Mouse (Mus musculus): ENCODE data around the gene Csnk2b.
A peak's percentile ranks its signal among the peaks of the same experiment; 100 is the strongest.

The Csnk2b gene

DNA sequence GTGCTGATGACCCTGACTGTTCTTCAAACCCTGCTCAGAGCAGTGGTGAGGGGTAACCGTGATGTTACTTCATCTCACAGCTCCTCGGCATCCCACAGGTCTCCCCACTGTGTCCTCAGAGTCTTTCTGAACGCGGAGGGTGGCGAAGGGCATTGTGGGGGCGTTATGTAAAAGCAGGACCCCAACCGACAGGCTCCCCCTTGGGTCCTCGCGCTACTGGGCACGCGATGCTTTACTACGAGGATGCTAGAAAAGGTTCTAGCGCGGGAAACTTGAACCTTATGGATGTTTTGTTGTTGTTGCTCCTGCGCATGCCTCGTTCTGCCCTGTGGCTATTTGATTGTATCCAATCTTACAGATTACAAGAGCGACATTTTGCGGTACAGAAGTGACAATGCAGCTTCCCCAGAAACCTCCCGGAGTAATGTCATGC, at the start of gene Csnk2b:
Gene Csnk2b (minus strand): TSS at position 183 of the 433 bp plus-strand sequence.
- peak; percentile 71 to 82 for DNase-seq (ENCODE audit: low spot score in 2 of 2)

DNA sequence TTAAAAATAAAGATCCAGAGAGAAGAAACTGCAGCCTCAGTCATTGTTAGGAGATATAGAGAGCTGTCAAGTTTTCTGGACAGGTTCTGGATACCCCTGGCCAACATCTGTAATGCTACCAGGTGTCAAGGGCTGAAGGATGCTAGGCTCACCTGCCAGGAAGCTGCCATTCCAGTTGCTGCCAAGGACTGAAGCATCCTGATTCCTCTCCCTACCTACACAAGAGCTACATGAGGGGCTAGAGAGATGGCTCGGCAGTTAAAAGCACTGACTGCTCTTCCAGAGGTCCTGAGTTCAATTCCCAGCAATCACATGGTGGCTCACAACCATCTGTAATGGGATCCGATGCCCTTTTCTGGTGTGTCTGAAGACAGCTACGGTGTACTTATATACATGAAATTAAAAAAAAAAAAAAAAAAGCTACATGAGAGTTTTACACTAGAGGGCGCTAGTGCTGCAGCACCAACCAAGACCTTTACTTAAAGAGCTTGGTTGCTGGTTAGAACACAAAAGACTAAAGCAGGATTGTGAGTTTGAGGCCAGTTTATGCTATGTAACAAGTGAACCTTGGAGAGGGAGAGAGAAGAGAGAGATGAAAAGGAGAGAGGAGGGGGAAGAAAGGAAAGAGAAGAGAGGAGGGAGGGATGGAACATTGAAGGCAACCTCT, 46.8 kb upstream of the Csnk2b start:
- DNase-seq (ENCODE audit: low spot score in 2 of 2) = no peak

DNA sequence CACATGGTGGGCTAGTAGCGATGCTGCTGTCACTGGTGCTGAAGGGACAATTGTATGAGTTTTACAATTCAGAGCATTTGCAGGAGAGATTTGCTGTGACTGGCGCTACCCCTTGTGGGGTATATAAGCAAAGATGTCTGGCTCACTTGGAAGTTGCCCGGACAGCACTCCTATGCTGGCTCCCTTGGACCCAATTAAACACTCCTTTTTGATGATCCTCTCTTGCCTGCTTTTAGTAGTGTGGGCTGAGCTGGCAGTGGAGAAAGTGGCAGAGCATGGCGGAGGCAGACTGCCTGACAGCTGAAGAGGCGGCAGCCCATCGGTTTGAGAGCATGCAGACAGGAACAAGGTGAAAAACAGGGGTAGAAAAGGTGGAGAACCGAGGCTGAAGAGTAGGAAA, 45.9 kb upstream of the Csnk2b start:
- peak in 1 of 2 experiments; percentile 56 for DNase-seq (ENCODE audit: low spot score in 2 of 2)

DNA sequence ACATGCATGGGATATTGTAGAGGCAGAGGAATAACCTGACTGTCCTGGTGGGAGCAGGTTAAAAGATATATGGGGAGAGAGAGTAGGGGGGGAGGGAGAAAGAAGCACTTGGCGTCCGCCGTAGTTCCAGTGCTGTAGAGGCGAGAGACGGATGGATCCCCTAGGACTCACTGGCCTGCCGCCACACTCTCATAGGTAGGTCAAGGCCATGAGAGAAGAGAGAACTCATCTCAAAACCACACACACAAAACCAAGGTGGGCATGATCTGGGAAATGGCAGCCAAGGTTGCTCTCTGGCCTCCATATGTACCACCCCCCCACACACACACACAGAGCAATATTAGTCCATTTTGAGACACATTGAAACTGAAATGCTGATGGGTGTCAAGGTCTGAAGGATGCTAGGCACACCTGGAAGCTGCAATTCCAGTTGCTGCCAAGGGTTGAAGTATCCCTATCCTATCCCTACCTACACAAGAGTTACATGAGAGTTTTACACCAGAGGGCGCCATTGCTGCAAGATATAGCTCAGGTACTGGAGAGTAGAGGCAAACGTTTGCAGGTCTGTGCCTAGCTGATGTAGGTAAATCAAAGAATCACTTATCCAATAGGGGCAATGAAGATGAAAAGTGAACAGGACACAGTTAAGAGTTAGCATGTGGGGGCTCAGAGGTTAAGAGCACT, 44.6 kb upstream of the Csnk2b start:
- DNase-seq (ENCODE audit: low spot score in 2 of 2) = peak in 1 of 2 experiments; percentile 71

DNA sequence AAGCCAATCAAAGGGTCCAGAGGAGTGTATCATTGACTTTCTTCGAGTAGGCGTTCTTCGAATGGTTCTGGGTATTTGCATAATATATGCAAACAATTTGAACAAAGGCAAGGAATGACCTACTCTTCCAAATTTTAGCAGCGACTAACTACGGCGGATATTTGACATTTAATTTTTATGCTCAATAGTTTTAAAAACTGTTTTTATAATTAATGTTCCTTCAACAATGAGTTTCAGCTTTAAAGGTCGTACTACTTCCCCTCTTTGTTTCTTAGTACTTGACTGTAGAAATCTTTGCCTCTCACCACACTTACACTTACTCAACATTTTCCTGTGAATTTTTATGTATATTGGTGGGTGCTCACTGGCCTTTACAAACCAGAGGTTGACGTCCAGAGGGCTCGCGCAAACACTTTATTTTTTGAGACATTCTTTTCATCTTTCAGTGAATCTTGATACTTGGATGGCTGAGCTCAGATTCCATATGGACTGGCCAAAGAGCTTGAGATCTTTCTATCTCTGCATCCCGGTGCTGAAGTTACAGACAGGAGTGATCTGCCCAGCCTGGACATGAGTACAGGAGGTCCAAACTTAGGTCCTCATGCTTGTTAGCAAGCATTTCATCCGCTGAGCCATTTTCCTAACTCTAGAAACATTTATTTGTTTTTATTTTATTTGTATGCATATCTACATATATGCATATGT, 43.8 kb upstream of the Csnk2b start:
- DNase-seq (ENCODE audit: low spot score in 2 of 2) = no peak

DNA sequence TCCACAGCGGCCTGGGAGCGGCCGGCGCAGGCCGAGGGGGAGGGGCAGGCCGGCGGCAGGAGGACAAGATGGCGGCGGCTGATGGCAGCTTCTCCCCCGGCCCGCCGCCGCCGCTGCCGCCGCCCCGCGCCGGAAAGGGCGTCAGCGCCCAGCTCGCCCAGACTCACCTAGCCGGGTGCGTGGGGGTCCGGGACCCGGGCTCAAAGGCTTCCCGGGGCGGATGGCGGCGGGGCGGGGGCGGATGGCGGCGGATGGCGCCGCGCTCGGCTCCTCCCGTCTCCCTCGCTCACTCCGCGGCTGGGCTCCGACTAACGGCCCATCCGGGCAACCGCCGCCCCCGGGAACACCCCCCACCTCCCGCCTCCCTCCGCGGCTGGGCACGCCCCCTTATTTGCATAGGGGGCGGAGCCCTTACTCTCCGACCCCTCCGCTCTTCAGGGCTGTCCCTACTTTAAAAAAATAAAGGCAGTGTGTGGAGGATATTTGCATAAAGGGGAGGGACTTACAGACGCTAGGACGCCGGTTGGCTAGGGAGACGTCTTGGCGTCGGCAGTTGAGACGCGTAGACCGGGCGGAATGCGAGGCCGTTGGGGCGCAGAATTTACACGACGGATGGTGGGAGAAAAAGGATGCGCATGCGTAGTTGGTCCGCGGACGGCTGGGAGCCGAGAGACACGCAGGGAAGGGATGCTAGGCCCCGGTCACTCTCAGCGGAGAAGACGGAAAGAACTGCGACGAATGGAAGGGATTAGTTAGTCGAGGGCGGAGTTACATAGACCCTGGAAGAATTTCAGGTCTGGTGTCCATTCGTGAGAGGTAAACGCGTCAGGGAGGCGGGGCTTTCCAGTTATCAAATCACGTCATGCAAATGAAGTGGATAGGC, 43.0 kb upstream of the Csnk2b start, which contains the start of gene Prrc2a:
Gene Prrc2a (minus strand): TSS at position 330 of the 883 bp plus-strand sequence.
- peak; percentile 99 for DNase-seq (ENCODE audit: low spot score in 2 of 2)

DNA sequence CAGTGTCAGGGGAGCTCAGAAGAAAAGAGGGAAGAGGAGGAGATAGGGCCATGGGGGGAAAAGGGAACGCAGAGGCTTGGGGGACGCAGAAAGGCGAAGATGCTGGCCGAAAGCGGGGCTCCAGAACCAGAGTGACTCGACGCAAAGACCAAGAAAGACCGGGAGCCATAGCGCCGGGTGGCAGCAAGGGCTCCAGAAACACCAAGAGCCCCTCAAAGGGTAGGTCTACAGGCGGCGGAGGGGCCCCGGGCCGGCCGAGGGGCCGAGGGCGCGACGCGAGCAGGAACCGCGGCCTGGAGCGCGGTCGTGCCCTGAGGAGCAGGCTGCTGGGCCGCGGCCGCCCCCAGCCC, 42.3 kb upstream of the Csnk2b start:
- no peak for DNase-seq (ENCODE audit: low spot score in 2 of 2)

DNA sequence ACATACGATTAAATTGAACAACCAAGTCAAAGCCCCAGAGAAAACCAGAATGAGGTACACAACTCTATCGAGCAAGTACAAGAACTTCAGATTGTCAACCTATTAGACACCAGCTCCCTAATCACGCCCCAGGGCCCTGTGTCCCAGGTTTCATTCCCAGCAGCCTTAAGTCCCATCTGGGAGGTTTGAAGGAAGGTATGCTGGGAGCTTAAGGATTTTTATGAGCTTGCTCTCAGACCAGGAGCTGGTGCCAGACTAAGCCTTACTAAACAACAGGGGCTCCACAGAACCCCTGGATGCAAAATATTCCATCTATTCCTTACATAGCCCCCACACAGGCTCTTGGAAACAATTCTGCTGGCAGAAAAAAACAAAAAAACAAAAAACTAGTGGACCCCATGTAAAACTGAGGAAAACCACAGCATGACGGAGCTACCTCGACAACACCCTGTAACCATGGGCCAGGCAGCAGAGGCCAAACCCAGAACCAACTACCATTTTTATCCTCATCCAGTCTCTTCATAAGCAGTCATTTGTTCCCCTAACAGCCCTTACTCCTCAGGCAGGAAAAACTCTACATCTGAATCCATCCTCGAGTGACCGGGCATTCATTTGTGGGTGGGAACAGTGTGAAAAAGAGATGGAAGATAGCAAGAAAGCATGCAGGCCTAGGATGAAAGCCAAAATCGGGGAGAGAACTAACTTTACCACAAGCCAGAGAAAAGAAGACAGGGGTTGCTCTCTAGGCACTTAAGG, 41.7 kb upstream of the Csnk2b start:
- DNase-seq (ENCODE audit: low spot score in 2 of 2) = no peak

DNA sequence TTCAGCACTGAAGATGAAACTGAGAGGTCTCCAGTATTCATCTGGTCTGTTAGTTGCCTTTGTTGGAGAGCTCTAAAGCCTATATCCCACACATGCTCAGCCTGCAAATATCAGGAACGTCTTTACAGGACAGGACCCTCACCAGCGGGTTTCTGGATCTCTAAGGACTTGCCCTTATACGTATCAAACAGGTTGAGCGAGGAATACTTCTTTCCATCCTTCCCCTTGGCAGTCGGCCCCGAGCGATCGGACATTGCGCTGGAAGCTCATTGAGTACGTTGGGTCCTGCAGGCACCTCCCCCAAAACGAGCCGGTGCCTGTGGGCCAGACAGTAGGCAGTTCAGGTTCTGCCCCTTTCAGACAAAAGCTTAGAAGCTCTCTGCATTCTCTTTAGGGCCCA, 40.9 kb upstream of the Csnk2b start:
- no peak for DNase-seq (ENCODE audit: low spot score in 2 of 2)

DNA sequence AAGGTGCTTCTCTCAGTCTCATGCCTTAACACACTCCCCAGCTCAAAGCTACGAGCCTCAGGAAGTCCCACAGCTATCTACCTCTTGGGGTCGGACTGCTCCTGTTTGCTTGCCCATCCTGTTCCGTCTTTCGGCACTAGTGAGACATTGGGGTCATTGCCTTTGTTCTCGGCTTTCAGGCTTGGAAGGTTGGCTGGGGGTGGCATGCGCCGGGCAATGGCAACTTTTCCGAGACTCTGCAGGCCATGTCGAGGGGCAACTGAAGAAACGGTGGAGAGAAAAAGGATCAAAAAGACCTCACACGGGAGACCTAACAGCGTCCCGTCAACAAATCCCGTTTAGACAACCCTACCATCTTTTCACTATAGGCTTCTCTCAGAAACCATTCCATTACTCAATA, 40.3 kb upstream of the Csnk2b start:
- no peak for DNase-seq (ENCODE audit: low spot score in 2 of 2)

DNA sequence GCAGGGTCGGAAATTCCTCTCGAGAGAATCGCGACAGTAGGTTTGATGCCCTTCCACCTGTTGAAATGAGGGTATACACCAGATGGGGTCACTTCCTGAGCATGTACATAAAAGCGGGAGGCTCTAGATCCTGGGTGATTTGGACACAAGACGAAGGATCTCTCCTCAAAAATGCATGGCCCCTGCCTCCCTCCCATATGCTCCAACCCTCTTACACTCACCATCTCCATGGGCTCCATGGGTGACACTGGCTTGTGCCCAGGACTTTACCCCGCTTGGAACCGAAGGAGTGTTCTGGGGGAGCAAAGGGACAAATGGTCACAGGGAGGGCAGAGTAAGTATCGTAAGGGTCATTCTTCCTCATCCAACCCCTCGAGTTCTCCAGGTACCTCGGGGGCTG, 39.6 kb upstream of the Csnk2b start:
- no peak for DNase-seq (ENCODE audit: low spot score in 2 of 2)

DNA sequence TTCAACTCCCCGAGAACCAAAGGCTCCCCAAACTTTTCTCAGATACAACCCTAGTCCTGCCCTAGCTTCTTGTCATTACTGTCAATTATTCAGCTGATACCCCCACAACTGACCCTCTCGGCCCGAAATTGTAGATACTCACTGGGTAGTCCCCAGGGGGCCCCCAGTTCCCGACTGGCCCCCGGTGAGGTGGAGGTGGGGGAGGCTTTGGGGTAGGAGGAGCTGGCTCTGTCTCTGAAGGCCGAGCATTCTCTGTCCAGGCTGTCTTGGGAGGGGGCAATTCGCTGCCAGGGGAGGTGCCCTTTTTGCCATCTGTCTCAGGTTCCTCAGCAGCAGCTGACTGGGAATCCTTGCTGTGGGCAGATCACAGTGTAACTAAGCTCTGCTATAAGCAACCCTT, 37.8 kb upstream of the Csnk2b start:
- no peak for DNase-seq (ENCODE audit: low spot score in 2 of 2)

DNA sequence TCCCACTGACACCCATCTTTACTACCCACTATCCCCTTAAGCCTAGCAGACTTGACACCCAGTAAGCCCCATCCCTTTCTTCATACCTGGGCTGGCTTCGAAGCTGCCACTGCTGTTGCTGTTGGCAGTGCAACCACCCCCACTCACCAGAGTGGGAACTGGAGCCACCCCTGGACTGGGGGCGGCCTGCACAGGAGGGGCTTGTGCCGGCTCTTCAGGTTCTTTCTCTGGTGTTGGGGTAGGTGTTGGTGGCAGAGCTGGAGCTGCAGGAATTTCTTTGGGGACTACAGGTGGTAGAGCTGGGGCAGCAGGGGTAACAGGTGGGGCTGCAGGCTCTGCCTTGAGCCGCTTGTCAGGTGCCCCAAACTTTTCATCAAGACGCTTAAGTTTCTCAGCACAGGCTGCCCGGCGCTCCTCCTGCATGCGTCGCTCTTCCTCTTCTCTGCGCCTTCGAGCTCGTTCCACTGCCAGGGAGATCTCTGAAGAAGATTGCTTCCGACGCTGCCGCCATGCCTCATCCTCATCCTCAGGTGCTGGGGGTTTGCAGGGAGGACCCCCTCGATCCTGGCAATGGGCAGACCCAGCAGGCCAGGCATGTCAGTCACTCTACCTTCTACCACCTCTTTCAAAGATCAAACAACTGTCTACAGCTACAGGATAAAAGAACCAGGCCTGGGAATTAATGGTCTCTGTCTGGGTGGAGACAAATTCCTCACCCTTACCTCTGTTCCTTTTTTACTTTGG, 37.2 kb upstream of the Csnk2b start:
- no peak for DNase-seq (ENCODE audit: low spot score in 2 of 2)

DNA sequence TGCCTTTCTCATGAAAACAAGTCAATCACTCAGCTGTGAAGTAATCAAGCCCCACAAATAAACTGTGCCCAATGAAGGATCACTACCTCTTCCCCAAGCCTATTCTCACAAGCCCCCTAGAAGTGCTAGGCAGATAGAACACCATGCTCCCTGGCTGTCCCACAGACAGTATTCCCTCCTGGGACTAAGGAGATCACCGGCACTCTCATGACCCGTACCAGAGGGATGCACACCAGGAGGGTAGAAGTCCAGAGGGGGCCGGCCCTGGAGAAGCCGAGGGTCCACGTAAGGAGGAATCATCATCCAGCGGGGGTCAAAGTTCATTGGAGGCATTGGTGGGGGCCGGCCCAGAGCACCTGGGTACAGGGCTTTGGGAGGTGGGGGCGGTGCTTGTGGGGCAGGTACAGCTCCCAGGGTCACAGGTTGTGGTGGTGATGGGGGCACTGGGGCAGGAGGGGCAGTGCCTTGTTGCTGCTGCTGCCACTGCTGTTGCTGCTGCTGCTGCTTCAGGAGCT, 35.9 kb upstream of the Csnk2b start:
- DNase-seq (ENCODE audit: low spot score in 2 of 2) = no peak

DNA sequence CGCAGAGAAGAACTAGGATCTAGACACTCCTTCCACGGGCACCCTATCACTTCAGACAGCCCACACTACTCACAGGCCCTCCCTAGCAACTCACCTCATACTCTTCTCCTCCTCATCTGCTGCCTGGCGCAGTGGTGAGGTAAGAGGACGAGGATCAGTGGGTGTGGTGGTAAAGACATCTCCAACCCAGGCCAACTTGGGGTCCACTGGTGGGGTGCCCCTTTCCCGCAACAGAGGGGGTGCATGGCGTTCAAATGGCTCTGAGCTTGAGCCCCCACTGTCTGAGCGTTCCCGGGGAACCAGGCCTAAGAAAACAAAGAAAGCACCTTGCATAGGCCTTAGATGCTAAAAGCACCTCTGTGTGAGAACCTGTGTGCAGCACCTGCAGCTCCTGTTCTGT, 35.4 kb upstream of the Csnk2b start:
- DNase-seq (ENCODE audit: low spot score in 2 of 2) = no peak

DNA sequence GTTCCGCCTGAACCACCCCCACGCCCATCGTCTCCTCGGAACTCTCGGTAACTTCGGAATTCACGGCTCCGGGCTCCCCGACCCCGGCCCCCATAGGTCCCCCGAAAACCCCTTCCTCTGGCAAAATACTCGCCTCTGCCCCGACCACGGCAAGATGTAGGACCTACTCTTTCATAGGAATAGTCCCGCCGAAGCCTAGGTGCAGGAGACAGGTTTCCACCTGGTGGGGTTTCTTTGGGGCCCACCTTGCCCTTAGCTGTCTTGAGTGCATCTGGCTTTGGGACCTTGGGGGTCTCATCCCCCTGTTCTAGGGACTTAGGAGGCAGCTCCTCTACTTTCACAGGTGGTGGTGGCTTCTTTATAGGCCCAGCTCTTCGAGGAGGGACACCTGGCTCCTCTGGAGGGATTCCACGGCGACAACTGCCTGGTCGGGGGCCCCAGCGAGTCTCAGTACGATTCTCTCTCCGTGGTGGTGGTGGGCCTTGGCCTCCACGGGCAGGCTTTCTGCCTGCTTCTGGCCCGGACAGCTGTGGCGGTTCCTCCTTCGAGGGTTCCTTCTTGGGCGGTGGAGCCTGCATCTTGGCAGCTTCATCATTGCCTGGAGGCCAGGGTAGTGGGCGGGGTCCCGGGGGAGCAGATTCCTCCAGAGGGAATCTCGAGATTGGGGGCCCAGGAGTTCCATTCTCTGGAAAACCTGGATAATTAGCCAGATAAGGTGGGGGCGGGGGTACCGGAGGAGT, 34.8 kb upstream of the Csnk2b start:
- no peak for DNase-seq (ENCODE audit: low spot score in 2 of 2)

DNA sequence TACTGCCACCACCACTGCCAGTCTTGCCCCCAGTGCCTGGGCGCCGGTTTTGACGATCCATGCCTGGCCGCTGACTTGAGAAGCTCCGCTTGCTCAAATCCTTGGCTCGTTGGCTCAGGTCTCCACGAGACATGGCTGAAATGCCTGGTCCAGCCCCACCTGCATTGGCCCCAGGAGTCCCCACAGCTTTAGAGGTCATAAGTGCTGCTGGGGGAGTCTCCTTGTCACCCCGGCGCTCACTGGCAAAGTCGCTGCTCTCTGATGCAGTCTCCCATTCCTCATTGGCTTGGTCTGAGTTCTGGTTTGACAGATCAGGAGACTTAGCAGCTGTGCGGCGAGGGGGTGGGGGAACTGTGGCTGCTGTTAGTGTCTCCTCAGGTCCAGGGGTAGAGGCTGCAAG, 33.6 kb upstream of the Csnk2b start:
- DNase-seq (ENCODE audit: low spot score in 2 of 2) = no peak

DNA sequence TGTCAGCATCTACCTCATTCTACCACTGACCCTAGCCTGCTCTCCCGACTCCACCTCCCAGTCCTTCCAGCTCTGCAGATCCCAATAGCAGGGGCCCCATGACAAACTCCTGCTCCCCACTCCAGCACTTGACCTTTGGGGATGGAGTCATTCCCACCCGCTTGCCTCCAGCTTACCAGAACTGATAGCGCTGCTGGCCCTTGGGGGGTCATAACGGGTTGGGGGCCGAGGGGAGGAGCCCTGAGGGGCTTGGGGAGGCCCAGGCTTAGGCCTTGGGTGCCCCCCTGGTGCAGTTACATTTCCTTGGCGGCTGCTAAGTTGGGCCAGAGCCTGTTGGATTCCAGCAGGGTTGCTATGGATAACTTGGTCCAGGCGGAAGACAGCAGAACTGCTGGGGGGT, 32.8 kb upstream of the Csnk2b start:
- DNase-seq (ENCODE audit: low spot score in 2 of 2) = no peak

DNA sequence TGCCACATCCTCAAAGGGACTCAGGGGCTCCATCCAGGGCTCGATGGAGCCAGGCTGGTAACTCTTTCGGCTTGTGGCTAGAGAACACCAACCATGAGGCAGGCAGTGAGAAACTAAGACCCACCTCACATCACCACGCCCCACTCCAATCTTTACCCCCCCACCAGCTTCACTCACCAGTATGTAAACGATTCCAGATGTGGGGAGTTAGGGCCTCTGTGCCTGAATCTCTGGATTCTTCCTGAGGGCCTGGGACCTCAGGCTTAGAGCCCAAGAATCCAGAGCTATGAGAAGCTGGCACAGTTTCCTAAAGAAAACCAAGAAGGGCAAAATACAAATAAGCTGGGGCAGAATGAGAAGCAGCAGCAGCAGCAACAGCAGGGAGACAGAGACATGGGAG, 32.1 kb upstream of the Csnk2b start:
- DNase-seq (ENCODE audit: low spot score in 2 of 2) = no peak

DNA sequence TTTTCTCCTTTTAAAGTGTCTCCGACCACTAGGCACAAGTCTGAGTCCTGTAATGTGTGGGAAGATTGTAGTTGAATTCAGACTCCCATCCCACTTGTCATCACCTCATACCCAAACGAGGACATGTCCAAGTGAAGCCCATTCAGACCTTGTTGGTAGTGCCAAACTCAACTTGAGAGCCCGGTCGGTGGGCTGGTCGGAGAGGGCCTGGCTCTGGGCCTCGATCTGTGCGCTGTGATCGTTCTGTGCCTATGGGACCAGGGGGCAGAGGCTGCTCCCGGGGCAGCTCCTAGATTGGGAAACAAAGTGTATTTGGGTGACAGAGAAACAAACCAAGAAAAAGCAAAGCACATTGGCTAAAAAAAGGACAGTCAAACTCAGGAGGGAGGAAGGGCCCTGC, 31.2 kb upstream of the Csnk2b start:
- no peak for DNase-seq (ENCODE audit: low spot score in 2 of 2)

Measured in frontal cortex, postnatal 36 days (tissue).